Mouse (Mus musculus) stomach, postnatal 0 days (tissue): ENCODE measurements at regions not wholly inside any gene's neighbourhood (a gene's known extent, or its start where the extent isn't known, plus 50 kb on each side); places are given as distances from the start of the nearest gene placed in this dataset.

Experiments used
- CTCF ChIP-seq: IDR thresholded peaks from 2 replicates; pipeline ENCODE4 v1.5.1; 2016; ENCODE audit warnings: antibody characterized with exemption, low read depth, mild to moderate bottlenecking, moderate library complexity
- EP300 ChIP-seq: optimal IDR thresholded peaks from 2 replicates; pipeline ENCODE3; 2016; ENCODE audit warnings: antibody characterized with exemption

DNA sequence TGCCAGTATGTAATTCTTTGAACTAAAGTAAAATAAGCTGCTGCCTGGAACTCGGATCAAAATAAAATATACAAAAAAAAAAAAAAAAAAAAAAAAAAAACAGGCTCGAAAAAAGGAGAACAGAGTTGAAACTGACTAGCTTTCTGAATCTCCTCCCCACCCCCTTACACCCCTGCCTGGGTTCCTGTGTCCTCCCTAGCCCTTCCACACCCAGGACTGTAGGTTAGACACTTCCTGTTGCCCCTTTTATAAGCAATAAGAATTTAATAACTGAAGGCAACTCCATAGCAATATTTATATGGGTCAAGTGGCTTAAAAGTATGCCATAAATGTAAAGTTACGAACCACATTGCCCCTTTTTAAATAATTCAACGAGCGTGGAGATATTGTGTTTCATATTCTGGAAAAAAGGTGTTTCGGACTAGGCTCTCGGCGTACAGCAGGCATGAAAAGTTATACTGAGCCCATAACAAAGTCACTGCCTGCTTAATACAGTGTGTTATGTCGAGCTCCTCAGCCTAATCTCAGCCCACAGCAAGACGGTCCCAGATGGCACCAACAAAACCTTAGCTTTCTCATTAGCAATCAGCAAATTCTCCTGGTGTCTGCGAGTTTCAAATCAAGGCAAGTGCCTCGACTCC lies 349.0 kb upstream of the Mki67 start:
- TF ChIP-seq CTCF (no peak), EP300 (no peak)
